Mouse (Mus musculus): ENCODE data around the gene Ppan.

- TF ChIP-seq CEBPB (IDR thresholded peaks at IDR 0.05; ENCODE audit: insufficient read depth, poor library complexity, severe bottlenecking) = no peak
- no peak for TF ChIP-seq POLR2A (IDR thresholded peaks at IDR 0.05; ENCODE audit: insufficient read length, low read depth)
Observed at GRCm38 (mm10) chr9:20862225-20862624, 25.8 kb upstream of the Ppan start.

Measured in myocyte (in vitro differentiated cells).